Mouse (Mus musculus) forebrain, embryonic 13.5 days (tissue): ENCODE data around the gene Ddi2. TPM values are rescaled to one million over a fixed set of nuclear protein-coding genes. Genes with fewer than 3 reads are reported as not detected.

Experiments used
- ATAC-seq: fragments of 200-750 bp; cut with Nextera tagmentation; 2 replicates; pipeline ENCODE4 v1.8.0; 2017
- H3K27ac ChIP-seq: fragments of 300-500 bp; sonication (generic); 2 replicates; pipeline ENCODE4 v1.5.1; 2015; ENCODE audit warnings: inconsistent platforms, mild to moderate bottlenecking, moderate library complexity
- H3K27me3 ChIP-seq: fragments of 300-500 bp; sonication (generic); 2 replicates; pipeline ENCODE4 v1.6.1; 2015; ENCODE audit warnings: mild to moderate bottlenecking, inconsistent platforms
- H3K36me3 ChIP-seq: fragments of 300-500 bp; sonication (generic); 2 replicates; pipeline ENCODE4 v1.6.1; 2015; ENCODE audit warnings: mild to moderate bottlenecking, inconsistent platforms; ENCODE audit not compliant: poor library complexity, severe bottlenecking
- H3K4me1 ChIP-seq: fragments of 300-500 bp; sonication (generic); 2 replicates; pipeline ENCODE4 v1.6.1; 2015; ENCODE audit warnings: inconsistent platforms
- H3K4me2 ChIP-seq: fragments of 300-500 bp; sonication (generic); 2 replicates; pipeline ENCODE4 v1.6.1; 2015; ENCODE audit warnings: inconsistent platforms, mild to moderate bottlenecking, moderate library complexity
- H3K4me3 ChIP-seq: fragments of 300-500 bp; sonication (generic); 2 replicates; pipeline ENCODE4 v1.5.1; 2015; ENCODE audit warnings: mild to moderate bottlenecking, inconsistent platforms
- H3K9ac ChIP-seq: fragments of 300-500 bp; sonication (generic); 2 replicates; pipeline ENCODE4 v1.6.1; 2015; ENCODE audit warnings: mild to moderate bottlenecking, inconsistent platforms
- H3K9me3 ChIP-seq: fragments of 300-500 bp; sonication (generic); replicated peaks from 2 replicates; pipeline ENCODE4 v1.6.1; 2016; ENCODE audit warnings: inconsistent platforms
- WGBS: fragments of 180-500 bp; shearing (Covaris S2); methylation state at CpG from one replicate; pipeline ENCODE4 v1.1.7; 2015; 5-methylcytosine and 5-hydroxymethylcytosine counted together
- polyA plus RNA-seq: library from polyadenylated mRNA; unstranded; fragments of >200 nt; fragmentation: Nextera tagmentation; extraction: Ambion mirVana; gene quantifications from 2 replicates; pipeline ENCODE4 v1.2.1, GENCODE M21; 2015

The Ddi2 gene
- polyA plus RNA-seq, 1 experiment from 2014 or later = 14.7 TPM

DNA sequence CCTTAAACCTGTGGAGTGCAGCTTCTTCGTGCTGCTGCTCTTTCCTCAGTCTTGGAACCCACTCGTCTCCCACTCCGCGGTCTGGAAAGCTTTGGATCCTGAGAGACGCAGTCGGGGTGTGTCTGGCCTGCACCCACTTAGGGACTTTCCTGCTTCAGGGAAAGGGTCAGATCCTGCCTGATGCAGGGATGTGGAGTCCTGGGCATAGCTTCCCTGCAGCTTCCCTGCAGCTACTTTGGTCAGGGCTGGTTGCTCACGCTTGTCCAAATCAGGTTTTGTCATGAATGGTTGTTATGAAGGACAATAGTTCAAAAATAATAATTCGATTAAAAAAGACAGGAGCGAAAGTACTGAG lies 12.0 kb upstream of the Ddi2 start:
- Histone ChIP-seq H3K27me3 (peaks cover 3% of the 10 kb centered on the region; the same call in 1 of the 2 replicates), H3K4me3 (peak overlapping the region; percentile 43), H3K27ac (peak overlapping the region; percentile 12; the same call in 1 of the 2 replicates), H3K9me3 (no peaks in the 10 kb centered on the region), H3K9ac (peak overlapping the region; percentile 59), H3K36me3 (no peaks in the 10 kb centered on the region), H3K4me1 (peaks cover 10% of the 10 kb centered on the region), H3K4me2 (peak overlapping the region; percentile 75)
- WGBS = 26% methylated on average over 9 of the region's 9 CpGs
- no peak for ATAC-seq

DNA sequence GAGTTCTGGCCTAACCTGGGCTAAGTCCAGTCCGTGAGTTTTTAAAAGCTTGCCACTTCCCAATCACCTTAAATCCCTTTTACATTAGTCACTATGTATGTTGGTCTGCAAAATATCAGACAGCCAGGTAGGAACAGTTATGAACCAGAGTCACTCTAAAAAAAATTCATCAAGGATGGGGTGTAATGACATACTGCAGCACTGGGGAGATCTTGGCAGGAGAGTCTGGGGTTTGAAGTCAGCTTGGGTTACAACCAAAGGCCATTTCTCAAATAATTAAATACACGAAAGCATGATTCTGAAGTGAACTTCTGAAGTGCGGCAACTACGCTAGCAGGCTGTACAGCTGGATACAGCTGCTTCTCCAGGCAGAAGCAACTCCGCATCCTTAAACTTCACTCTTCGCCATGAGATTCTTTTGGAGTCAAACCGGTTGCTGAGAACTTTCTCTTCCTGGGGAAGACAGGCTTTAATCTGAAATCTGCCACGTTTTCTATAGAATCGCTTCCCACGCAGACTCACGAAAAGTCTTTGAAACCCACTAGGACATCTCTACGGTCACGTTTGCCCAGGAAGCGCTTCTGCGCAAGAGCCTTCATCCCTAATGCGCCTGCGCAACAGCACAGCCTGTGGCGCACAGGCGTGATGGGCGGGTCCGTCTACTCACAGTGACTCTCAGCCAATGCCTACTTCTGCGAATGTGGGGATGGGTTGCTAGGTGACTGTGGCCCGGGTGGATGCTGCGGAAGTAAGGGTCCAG lies 11.4 kb upstream of the Ddi2 start:
- WGBS = 7% methylated on average over 24 of the region's 24 CpGs
- Histone ChIP-seq H3K27me3 (peaks cover 5% of the 10 kb centered on the region; the same call in 1 of the 2 replicates), H3K4me1 (peaks cover 10% of the 10 kb centered on the region), H3K36me3 (no peaks in the 10 kb centered on the region), H3K27ac (no peak overlapping the region; the same call in 1 of the 2 replicates), H3K9ac (peak overlapping the region; percentile 61), H3K4me2 (peak overlapping the region; percentile 75), H3K4me3 (peak overlapping the region; percentile 43), H3K9me3 (no peaks in the 10 kb centered on the region)
- ATAC-seq = peak; percentile 100

DNA sequence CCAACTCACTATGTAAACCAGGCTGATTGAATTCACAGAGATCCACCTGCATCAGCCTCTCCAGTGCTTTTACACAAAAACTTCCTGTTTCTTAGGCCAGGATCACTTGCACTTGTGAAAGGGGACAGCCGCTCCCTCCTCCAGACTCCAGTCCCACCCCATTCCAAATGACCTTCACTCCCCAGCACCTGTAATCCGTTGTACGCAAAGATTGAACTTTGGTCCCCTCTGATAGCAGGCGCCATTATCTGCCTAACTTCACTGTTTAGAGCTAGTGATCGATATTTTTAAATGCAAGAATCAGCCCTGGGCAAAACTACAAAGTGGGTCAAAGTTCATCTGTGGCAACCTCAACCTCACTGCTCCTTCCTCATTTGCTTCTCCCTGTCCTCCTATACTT lies 8.5 kb upstream of the Ddi2 start:
- Histone ChIP-seq H3K4me3 (no peak overlapping the region), H3K27ac (no peak overlapping the region), H3K27me3 (peaks cover 5% of the 10 kb centered on the region; the same call in 1 of the 2 replicates), H3K36me3 (no peaks in the 10 kb centered on the region), H3K4me1 (peaks cover 10% of the 10 kb centered on the region), H3K9ac (no peak overlapping the region), H3K9me3 (no peaks in the 10 kb centered on the region), H3K4me2 (no peak overlapping the region)
- 83% methylated on average over 5 of the region's 5 CpGs for WGBS
- ATAC-seq = no peak

DNA sequence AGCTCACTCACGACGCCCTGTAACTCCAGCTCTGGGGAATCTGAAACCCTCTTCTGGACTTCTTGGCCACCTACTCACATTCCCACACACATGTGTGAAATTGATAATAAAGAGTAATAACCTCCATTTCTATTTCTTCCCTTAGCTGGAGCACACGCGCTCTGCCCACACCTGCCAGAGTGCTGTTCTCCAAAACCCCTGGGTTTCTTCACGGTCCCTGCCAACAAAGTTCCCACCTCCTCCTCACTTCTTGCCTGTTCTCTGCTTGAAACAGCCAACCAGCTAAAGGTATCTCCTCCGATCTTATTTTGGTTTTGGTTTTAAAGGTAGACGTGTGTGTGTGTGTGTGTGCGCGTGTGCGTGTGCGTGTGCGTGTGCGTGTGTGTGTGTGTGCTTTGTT lies 7.2 kb upstream of the Ddi2 start:
- H3K4me3 ChIP-seq = no peak overlapping the region
- no peak overlapping the region for H3K4me2 ChIP-seq
- WGBS = 82% methylated on average over 13 of the region's 13 CpGs
- H3K4me1 ChIP-seq = peaks cover 10% of the 10 kb centered on the region
- H3K36me3 ChIP-seq = no peaks in the 10 kb centered on the region
- H3K9ac ChIP-seq = no peak overlapping the region
- no peak overlapping the region for H3K27ac ChIP-seq
- H3K27me3 ChIP-seq = peaks cover 6% of the 10 kb centered on the region; the same call in 1 of the 2 replicates
- ATAC-seq = no peak
- H3K9me3 ChIP-seq = no peaks in the 10 kb centered on the region

DNA sequence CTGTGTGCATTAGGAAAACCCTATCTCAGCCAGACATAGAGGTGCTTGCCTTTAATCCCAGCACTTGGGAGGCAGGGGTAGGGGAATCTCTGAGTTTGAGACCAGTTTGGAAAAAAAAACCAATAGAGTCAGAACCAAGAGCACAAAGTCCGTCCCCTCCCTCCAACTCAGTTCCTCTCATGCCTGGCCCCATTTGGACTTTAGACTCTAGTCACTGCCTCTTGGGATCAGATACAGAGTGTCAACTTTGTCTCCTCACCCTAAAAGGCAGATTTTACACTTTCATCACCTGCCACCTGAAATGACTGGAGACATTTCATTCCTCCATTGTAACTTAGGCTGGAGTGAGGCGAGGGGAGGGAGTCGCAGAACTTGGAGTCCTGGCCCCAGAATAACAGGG lies 6.0 kb upstream of the Ddi2 start:
- no peak overlapping the region for H3K9ac ChIP-seq
- no peak for ATAC-seq
- H3K9me3 ChIP-seq = no peaks in the 10 kb centered on the region
- H3K27ac ChIP-seq = no peak overlapping the region
- no peak overlapping the region for H3K4me2 ChIP-seq
- peaks cover 8% of the 10 kb centered on the region; the same call in 1 of the 2 replicates for H3K27me3 ChIP-seq
- WGBS = 79% methylated on average over 3 of the region's 3 CpGs
- no peak overlapping the region for H3K4me3 ChIP-seq
- H3K36me3 ChIP-seq = no peaks in the 10 kb centered on the region
- H3K4me1 ChIP-seq = peaks cover 1% of the 10 kb centered on the region; the same call in 1 of the 2 replicates

DNA sequence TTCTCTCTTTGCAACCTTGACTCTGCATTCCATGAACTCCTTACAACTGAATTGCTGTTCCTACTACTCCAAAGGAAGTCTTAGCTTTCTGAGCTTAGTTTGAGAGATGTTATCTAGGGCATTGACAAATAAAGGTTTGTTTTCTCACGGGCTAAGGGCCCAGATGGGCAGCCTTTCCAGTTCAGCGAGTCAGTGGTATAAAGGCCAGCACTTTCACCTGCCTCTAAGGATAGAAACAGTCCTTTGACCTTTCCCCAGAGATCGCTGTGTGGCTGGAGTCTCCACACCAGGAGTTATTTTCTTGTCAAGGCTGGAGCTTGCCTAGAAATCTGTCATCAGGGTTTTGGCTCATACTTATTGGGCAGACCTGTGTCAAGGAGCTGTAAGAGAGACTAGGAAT lies 2.5 kb upstream of the Ddi2 start:
- ATAC-seq = no peak
- 65% methylated on average over 3 of the region's 3 CpGs for WGBS
- Histone ChIP-seq H3K36me3 (no peaks in the 10 kb centered on the region), H3K9me3 (no peaks in the 10 kb centered on the region), H3K4me1 (peaks cover 24% of the 10 kb centered on the region), H3K4me3 (no peak overlapping the region), H3K4me2 (no peak overlapping the region), H3K9ac (no peak overlapping the region), H3K27ac (no peak overlapping the region), H3K27me3 (peaks cover 7% of the 10 kb centered on the region; the same call in 1 of the 2 replicates)

DNA sequence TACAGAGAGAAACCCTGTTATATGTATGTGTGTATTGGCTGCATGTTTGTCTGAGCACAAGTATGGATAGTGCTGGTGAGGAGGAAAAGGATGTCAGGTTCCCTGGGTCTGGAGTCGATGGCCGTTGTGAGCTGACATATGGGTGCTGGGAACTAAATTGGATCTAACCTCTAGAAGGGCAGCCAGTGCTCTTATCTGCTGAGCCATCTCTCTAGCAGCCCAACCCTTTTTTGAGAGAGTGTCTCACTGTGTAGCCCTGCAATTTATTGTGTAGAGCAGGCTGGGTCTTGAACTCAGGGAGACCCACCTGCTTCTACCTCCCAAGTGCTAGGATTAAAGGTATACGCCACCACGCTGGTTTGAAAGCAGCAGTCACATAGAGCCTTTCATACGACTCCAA lies 2.1 kb upstream of the Ddi2 start:
- H3K4me2 ChIP-seq = no peak overlapping the region
- no peak overlapping the region for H3K27ac ChIP-seq
- no peak overlapping the region for H3K9ac ChIP-seq
- peaks cover 3% of the 10 kb centered on the region for H3K36me3 ChIP-seq
- peaks cover 25% of the 10 kb centered on the region for H3K4me1 ChIP-seq
- 82% methylated on average over 5 of the region's 5 CpGs for WGBS
- H3K9me3 ChIP-seq = no peaks in the 10 kb centered on the region
- ATAC-seq = no peak
- no peak overlapping the region for H3K4me3 ChIP-seq
- H3K27me3 ChIP-seq = peaks cover 6% of the 10 kb centered on the region; the same call in 1 of the 2 replicates

DNA sequence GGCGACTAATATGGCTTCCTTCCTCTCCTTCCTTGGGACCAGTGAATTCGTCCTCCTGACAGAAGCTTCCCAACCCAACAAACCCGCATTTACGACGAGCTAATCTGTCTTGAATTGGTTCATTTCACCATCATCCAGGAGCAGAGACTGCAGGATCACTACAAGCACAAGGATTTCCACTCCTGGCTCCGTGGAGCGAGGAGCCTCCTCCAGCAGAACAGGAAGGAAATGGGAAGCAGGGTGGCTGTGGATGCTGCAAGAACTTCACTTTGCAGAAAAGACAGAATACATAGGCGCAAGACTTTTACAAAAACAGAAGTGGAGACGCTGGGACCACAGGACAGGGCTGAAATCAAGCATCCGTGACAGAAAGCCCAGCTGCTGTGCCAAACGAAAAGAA lies 1.4 kb upstream of the Ddi2 start:
- H3K9ac ChIP-seq = no peak overlapping the region
- H3K27me3 ChIP-seq = 0 out of 2 replicates have a peak, but pooled peaks cover 3% of the 10 kb centered on the region
- no peaks in the 10 kb centered on the region for H3K9me3 ChIP-seq
- H3K4me2 ChIP-seq = no peak overlapping the region
- no peak overlapping the region for H3K27ac ChIP-seq
- peaks cover 8% of the 10 kb centered on the region for H3K36me3 ChIP-seq
- H3K4me3 ChIP-seq = no peak overlapping the region
- peaks cover 28% of the 10 kb centered on the region for H3K4me1 ChIP-seq
- ATAC-seq = no peak
- 70% methylated on average over 11 of the region's 11 CpGs for WGBS

DNA sequence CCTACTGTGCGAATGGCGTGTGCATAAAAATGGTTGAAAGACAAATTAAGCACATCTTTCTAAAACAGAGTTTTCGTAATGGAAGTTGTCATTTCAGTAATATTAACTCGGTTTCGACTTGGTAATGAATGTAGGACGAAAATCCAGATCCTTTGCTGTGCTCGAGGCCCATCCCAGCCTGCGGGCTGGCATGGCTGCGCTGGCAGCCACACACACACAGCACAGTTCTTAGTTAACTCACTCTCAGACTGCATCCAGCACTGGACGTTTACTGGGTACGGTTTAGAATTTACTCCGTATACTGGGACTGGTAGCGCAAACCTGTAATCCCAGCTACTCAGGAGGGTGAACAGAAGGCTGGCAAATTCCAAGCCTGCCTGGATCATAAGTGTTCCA lies 452 bp upstream of the Ddi2 start:
- ATAC-seq = peak; percentile 78

DNA sequence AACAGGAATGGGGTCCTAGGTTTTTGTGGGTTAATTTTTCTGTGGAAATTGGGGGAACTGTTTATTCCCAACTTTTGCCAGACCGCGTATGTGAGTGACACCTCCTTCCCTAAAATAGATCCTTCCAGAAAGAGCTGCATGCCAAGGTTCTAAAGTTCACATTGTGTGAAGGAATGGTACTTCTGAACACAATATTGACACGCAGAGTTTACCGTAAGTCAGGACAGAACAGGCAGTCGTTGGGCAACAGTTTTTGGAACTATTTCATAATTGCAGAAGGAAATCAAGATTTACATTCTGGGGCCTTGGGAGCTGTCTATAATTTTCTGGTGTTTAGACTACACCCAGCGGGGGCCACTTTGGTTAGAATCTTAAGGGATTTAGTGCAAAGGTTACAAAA lies 1.3 kb downstream of the Ddi2 start:
- peak overlapping the region; percentile 96 for H3K4me2 ChIP-seq
- no peak overlapping the region for H3K27ac ChIP-seq
- no peak for ATAC-seq
- H3K27me3 ChIP-seq = 0 out of 2 replicates have a peak, but pooled peaks cover 3% of the 10 kb centered on the region
- H3K4me1 ChIP-seq = peaks cover 31% of the 10 kb centered on the region
- H3K36me3 ChIP-seq = peaks cover 9% of the 10 kb centered on the region
- WGBS = 78% methylated on average over 6 of the region's 6 CpGs
- H3K9me3 ChIP-seq = no peaks in the 10 kb centered on the region
- peak overlapping the region; percentile 98 for H3K9ac ChIP-seq
- H3K4me3 ChIP-seq = peak overlapping the region; percentile 98

More for the DNA sequence above, 452 bp upstream of the Ddi2 start:
- WGBS = 7% methylated on average over 13 of the region's 13 CpGs
- Histone ChIP-seq H3K27ac (no peak overlapping the region), H3K36me3 (peaks cover 8% of the 10 kb centered on the region), H3K4me3 (peak overlapping the region; percentile 98), H3K9ac (peak overlapping the region; percentile 98), H3K27me3 (0 out of 2 replicates have a peak, but pooled peaks cover 3% of the 10 kb centered on the region), H3K4me1 (peaks cover 31% of the 10 kb centered on the region), H3K4me2 (peak overlapping the region; percentile 96), H3K9me3 (no peaks in the 10 kb centered on the region)

DNA sequence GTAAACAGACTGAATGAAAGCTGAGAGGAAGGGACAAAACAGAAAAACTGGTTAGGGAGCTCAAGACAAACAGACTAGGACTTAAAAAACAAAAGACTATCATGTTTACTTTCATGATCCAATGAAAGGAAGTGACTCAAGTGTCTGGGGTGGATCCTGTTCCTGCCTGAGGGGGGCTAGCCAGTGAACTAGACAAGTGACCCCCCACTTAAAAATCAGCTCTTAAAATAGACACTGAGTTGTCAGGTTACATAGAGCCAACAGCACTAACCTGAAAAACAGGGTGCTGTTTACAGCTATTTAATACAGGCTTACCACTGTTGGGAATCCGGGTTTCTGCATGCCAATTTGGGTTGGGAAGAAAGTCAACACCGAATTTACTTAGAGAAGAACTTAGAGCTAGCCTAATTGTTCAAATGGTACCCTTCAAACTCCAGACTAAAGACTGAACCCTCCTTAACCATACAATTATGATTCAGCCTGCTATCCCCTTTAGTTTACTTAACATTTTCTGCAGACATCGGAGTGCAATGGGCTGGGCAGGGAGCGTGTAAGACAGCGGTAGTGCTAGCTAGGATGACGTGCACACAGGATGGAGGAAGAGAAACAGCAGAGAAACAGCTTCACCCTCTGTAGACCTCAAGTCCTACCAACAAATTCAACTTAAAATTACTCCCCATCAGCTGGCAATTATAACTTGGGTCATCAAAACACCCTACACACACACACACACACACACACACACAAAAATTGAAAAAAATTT lies 2.3 kb downstream of the Ddi2 start:
- H3K9me3 ChIP-seq = no peaks in the 10 kb centered on the region
- H3K9ac ChIP-seq = no peak overlapping the region
- H3K36me3 ChIP-seq = peaks cover 11% of the 10 kb centered on the region
- 91% methylated on average over 6 of the region's 6 CpGs for WGBS
- H3K27ac ChIP-seq = no peak overlapping the region
- no peak overlapping the region for H3K4me3 ChIP-seq
- no peak overlapping the region for H3K4me2 ChIP-seq
- no peak for ATAC-seq
- H3K27me3 ChIP-seq = 0 out of 2 replicates have a peak, but pooled peaks cover 3% of the 10 kb centered on the region
- H3K4me1 ChIP-seq = peaks cover 31% of the 10 kb centered on the region

DNA sequence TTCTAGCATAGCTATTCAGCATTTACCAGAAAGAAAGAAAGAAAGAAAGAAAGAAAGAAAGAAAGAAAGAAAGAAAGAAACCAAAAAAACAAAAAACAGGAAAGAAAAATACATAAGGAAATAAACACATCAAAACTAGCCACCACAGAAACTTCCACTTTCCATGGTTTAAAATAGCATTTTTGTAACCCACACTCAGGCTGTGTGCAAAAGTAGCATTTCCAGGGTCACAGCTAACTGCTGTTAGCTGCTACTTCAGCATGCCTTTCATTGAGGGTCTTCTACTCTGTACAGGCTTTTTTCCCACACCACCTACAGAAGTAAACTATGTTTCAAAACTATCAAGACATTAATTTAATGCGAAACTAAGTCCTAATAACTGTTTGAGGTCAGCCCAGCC lies 3.9 kb downstream of the Ddi2 start:
- ATAC-seq = no peak
- H3K27ac ChIP-seq = no peak overlapping the region
- no peak overlapping the region for H3K4me2 ChIP-seq
- 97% methylated on average over 1 of the region's 1 CpGs for WGBS
- no peak overlapping the region for H3K9ac ChIP-seq
- peaks cover 31% of the 10 kb centered on the region for H3K4me1 ChIP-seq
- no peaks in the 10 kb centered on the region for H3K27me3 ChIP-seq
- no peak overlapping the region for H3K4me3 ChIP-seq
- peaks cover 11% of the 10 kb centered on the region for H3K36me3 ChIP-seq
- H3K9me3 ChIP-seq = no peaks in the 10 kb centered on the region
